Mouse (Mus musculus) lung, adult 2 months (tissue): ENCODE results near the gene Olfml3.

Experiments
- CTCF ChIP-seq: fragments of 200-500 bp; IDR thresholded peaks from 2 replicates; pipeline ENCODE4 v1.5.1; 2011; ENCODE audit warnings: mild to moderate bottlenecking, low read length, control low read depth; ENCODE audit not compliant: insufficient read depth
- POLR2A ChIP-seq: fragments of 200-500 bp; IDR thresholded peaks from 2 replicates; pipeline ENCODE4 v1.6.1; 2011; ENCODE audit warnings: low read depth, mild to moderate bottlenecking, control low read depth, low read length, borderline replicate concordance; ENCODE audit errors: extremely low read depth

DNA sequence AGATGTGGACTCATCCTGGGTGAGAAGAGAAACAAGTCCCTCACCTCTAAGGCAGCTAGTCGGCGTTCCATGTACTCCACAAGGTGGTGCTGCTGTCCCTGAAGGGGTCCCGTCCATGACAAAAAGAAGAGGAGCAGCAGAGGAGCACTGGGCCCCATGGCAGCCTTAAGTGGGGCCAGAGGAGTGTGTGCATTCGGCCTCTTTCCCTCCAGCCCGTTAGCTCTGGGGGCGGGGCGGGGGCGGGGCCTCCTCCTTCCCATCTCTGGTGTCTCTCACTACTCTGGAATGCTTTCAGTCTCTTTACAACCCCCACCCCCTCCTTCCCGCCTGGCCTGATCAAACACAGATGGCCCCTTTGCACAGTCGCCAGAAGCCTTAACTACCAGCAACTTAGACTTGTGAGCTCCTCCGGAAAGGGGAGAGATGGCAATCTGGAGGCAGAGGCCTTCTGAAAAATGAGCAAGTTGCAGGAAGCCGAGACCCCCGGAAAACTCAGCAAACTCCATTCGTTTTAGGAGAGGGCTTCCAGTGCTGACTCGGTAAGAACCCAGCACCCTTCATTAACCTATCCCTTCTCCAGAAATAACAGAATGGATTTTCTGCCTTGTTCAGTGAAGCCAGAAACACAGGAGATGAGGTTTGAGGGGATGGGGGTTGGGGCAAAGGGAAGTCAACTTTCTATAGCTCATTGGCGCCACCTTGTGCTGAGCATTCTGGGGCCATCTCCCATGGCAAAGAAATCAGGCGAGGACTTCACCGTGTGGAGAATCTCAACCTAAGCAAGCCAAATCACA is at the start of gene Olfml3:
- peak; percentile 86; the same call in 1 of the 2 replicates for TF ChIP-seq POLR2A
- peak; percentile 90 for TF ChIP-seq CTCF
